Mouse (Mus musculus) cerebellum, postnatal 36 days (tissue): ENCODE results near the gene Gas8.
"Not testable (repeated sequence)": the region's sequence is repeated elsewhere in the genome, so short reads cannot be mapped to it uniquely, and the experiment has no call there.

Experiments used
- DNase-seq, 2 experiments: peaks; one replicate each; pipeline ENCODE4 v3.0.0; 2021 to 2022; ENCODE audit warnings: mixed read lengths in 2 of 2

Gas8 gene

GRCm38 (mm10) chr8:123515540-123515897 is 3.1 kb upstream of the Gas8 start:
- DNase-seq, result no peak

- DNase-seq, result no peak
These were observed 2.0 kb upstream of the Gas8 start for GRCm38 (mm10) chr8:123516596-123516995.

DNA sequence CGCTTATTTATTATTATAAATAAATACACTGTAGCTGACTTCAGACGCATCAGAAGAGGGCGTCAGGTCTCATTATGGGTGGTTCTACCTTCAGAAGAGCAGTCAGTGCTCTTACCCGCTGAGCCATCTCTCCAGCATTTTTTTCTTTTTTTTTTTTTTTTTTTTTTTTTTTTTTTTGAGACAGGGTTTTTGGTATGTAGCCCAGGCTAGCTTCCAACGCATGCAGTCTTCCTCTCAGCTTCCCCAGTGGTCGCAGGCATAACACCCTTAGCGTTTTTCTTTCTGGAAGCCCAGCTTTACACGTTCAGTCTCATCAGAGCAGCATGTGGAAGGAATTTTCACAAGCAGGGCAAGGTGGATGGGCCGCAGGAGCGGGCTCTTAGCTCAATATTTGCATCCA is 462 bp upstream of the Gas8 start:
- DNase-seq, result no peak

DNA sequence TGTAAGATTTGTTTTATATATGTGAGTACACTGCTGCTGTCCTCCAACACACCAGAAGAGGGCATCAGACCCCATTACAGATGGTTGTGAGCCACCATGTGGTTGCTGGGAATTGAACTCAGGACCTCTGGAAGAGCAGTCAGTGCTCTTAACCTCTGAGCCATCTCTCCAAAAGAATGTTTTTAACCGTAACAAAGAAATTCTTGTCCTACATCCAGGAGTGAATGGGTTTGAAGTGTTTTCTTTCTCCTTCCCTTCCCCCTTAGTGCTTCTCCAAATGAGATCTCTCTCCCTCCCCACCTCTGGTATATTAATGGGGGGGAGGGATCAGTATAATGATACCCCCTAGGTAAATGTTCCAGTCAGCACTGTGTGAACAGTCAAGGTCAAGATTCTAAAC is 1.4 kb downstream of the Gas8 start:
- DNase-seq, result not testable (repeated sequence)

DNA sequence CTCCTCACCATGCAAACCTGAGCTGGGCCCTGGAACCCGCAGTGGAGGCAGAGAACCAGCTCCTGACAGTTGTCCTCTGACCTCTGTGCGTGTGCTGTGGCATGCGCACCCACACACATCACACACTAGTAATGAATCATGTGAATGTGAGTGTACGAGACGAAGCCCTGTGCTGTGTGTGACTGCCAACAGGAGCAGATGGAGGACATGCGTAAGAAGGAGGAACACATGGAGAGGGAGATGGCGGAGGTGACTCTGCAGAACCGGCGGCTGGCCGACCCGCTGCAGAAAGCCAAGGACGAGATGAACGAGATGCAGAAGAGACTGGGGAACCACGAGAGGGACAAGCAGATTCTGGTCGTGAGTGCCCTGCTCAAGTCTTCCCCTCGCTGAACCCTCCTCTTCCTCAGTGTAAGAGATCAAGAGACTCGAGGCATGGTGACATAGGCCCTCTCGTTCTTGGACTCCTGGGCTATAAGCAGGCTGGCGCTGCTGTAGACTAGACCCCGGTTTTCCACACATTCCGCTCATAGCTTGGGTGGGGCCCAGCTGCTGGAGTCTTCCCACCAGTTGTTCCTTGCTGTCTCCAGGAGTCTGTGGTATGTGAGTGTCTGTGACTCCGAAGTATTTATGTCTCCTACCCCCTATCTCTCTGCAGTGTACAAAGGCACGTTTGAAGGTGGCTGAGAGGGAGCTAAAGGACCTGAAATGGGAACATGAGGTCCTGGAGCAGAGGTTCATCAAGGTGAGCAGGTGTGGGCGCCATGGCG is 9.3 kb downstream of the Gas8 start:
- DNase-seq, result no peak

GRCm38 (mm10) chr8:123536242-123536989 is 17.8 kb downstream of the Gas8 start:
- DNase-seq, result no peak

DNA sequence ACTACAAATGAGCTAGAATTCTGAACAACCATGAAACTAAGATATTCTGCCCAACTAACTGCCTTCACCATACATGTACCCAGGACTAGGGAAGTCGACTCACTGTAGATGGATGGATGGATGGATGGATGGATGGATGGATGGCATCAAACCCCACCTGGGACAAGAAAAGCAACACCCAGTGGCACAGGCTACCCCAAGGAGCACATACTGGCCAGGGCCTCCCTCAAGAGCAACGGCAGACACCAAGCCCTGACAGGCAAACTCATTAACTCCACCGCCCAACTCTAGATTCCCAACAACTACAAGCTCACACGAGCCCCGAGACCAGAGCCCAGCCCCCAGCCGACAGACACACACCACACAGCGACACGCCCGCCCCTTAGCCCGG is 18.4 kb downstream of the Gas8 start:
- DNase-seq, result no peak

DNA sequence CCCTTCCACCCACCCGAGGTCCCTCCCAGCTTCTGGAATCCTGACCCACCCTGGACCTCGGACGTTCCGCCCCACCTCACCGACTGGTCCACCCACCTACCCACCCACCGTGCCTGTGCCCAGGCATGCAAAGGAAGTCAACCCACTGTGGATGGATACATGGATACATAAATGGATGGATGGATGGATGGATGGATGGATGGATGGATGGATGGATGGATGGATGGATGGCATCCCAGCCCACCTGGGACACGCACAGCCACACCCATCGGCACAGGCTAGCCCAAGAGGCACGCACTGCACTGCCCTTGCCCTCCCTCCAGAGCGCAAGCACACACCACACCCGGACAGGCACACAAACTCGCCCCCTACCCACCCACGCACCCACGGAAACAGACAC is 19.0 kb downstream of the Gas8 start:
- peak in 1 of 2 experiments; percentile 38 for DNase-seq

DNA sequence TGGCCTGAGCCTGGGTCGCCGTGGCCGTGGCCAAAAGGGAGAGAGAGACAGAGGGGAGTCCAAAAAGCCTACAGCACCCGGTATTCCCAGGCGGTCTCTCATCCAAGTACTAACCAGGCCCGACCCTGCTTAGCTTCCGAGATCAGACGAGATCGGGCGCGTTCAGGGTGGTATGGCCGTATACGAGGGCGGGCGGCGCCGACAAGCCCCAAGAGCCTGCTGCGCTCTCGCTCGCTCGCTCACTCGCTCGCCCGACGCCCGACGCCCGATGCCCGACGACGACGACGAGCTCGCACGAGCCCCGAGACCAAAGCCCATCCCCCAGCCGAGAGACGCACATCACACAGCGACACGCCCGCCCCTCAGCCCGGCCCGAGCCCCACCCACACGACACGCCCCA is 45.6 kb downstream of the Gas8 start:
- DNase-seq, result not testable (repeated sequence)

DNA sequence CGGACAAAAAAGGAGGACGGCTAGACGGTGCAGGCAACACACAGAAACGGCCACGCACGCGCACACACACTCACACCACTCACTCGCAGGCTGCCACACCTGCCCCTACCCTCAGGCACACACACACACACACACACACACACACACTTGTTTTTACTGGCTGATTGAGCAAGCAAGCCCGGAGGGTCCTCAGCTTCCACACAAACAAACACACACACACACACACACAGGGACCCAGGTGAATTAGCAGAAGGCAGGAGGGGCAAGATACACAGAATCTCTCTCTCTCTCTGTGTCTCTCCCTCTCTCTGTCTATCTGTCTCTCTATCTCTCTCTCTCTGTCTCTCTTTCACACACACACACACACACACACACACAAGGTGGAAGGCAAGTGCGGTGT is 56.8 kb downstream of the Gas8 start:
- DNase-seq, result peak in 1 of 2 experiments; percentile 1
